Mouse (Mus musculus) kidney, adult 18-20 months (tissue): ENCODE results near the gene Sema3f.

Experiments
- DNase-seq: peaks from one replicate; pipeline ENCODE4 v3.0.0; 2021

Gene Sema3f

GRCm38 (mm10) chr9:107714221-107714952 is 4.1 kb upstream of the Sema3f start:
- peak; percentile 67 for DNase-seq

DNA sequence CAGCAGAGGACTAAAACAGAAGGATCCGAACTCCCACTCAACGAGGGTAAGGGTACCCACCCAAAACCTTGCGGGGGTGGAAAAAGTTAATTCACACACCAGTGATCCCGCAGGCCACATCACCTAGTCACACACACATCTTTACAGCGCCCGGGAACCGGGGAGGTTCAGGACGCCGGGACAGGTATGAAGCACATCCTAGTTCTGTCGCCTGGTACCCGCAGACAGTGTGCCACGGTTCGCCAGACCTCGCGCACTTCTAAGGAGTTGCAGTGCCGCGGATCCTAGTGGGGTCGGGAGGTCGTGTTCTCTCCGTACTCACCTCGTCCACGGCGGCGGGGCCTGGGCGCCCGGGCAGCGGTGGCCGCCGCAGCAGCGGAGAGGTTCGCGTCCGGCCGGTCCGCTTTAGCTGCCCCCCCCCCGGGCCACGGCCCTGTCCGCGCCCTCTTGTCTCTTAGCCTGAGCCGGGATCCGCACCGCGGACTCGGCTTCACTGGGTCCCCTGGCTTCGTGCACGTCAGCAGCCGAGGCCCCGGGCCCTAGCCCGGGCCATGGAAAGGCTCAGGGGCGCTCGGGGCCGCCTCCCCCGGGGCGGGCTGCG is 1.1 kb downstream of the Sema3f start:
- DNase-seq = no peak

- no peak for DNase-seq
Measured at GRCm38 (mm10) chr9:107708439-107709095, 1.7 kb downstream of the Sema3f start.

DNA sequence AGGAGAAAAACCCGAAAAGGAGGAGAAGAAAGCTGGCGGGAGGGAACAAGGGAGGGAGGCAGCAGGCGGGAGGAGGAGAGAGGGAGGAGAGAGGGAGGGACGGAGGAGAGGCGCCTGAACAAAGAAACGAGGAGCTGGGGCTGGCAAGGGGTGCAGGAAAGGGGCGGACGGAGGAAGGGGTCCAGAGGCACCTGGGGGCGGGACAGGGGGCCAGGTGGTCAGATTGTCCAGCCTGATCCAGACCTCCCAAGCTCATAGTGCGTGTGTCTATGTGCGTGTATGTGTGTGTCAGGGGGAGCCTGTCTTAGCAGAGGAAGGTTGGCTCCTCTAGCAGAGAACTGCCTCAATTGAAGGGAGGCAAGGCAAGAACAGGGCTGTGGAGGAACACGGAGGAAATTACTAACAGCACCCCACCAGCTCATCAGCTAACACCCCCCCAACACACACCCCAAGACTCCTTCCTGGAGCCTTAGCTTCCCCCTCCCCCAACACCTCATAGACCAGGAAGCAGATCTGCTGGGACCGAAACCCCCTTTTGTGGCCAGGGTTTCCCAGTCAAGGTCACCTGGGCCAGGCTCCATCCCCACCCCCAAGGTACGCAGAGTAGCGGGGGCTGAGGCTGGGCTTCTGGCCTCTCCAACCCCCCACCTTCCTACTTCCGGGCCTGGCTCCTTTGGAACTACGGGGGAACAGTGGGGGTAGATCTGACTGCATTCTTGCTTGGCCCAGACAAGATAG is 2.4 kb downstream of the Sema3f start:
- DNase-seq = no peak

DNA sequence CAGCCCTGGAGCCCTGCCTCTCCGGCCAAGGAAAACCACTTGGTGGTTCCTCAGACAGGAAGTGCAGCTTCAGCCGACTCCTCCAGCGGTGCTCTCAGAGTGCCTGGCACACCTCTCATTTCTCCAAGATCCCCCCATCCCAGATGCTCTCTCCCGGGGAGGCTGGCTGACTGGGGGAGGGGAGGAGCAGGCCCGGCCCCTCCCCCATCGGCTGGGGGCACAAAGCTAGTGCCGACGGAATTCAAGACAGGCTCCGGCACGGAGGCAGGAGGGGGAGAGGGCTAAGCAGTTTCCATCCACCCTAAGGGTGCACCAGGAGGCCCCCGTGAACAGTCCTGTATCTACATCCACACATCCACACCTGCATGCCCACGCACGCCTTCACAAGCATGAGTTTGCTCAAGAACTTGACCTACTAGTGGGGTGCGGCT is 3.5 kb downstream of the Sema3f start:
- no peak for DNase-seq

DNA sequence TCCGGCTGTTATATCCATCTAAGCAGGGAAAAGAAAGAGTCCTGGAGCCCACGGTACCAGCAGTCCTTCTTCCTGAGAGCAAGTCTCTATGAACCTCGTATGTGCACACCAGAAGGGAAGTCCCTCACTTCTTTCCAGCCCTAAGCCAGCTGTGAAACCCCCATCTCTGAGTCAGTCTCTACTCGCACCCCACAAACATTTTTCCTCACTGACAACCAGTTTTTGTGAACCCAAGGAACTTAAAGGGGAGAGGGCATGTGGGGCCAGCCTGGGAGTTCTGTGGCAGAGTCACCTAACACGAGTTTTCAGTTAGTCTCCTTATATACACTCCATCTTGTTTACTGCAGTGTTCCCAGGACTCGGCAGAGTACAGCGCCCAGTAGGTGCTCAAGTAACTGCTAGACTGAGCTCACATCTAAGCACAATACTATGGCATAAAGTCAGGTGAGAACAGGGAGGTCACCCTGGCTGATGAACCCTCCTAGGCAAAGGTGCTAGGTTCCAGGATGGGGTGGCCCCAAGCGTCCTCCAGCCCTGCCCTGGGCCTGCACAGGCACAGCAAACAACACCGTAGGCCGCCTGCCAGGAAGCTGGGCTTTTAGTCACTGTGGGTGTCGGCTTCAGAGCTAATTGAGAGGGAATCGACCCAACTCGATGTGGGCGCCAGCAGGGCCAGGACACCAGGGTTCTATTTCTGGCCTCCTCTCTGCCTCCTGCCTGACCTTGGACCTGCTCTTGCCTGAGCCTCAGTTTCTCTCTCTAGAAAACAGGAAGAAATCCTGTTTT is 6.7 kb downstream of the Sema3f start:
- no peak for DNase-seq

- no peak for DNase-seq
Measured at GRCm38 (mm10) chr9:107702606-107703185, 7.6 kb downstream of the Sema3f start.

DNA sequence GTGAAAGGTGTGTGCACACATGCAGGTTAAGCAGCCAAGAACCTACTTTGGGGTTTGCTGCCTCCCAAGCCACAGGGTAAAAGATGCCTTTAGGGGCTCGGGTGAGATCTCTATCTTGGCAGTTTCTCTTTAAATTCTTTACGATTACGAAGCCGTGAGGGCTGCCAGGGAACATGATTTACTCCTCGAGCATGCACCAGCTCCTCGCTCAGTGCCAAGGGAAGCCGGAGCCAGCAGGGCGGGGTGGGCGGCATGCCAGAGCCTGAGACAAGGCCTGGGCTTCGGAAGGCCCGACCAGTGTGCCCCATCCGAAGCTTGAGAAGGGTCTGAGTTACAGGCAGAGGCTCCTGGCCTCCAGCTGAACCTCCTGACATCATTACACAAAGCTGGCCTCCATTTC is 8.7 kb downstream of the Sema3f start:
- peak; percentile 73 for DNase-seq

DNA sequence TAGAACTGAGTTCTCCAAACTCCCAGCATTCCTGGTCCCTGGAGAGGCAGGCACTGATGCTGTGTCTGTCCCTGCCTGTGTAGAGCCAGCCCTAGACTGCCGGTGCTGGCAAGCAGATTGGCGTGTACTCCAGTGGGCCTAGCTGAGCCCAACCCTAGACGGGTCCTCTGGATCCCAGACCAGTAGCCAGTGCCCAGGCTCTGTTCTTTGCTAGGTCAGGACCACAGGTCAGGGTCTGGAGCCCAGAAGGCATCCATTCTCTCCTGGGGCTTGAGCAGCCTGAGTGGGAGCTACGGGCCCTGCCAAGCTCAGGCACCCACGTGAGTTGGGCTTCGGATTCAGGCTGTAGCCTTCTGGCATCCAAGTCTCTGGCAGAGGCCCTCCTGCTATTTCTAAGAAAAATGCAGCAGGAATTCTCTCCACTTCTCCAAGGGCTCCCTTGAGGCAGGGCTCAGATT is 10.1 kb downstream of the Sema3f start:
- no peak for DNase-seq

GRCm38 (mm10) chr9:107699376-107699980 is 10.8 kb downstream of the Sema3f start:
- DNase-seq = no peak

GRCm38 (mm10) chr9:107698611-107699190 is 11.6 kb downstream of the Sema3f start:
- peak; percentile 55 for DNase-seq

DNA sequence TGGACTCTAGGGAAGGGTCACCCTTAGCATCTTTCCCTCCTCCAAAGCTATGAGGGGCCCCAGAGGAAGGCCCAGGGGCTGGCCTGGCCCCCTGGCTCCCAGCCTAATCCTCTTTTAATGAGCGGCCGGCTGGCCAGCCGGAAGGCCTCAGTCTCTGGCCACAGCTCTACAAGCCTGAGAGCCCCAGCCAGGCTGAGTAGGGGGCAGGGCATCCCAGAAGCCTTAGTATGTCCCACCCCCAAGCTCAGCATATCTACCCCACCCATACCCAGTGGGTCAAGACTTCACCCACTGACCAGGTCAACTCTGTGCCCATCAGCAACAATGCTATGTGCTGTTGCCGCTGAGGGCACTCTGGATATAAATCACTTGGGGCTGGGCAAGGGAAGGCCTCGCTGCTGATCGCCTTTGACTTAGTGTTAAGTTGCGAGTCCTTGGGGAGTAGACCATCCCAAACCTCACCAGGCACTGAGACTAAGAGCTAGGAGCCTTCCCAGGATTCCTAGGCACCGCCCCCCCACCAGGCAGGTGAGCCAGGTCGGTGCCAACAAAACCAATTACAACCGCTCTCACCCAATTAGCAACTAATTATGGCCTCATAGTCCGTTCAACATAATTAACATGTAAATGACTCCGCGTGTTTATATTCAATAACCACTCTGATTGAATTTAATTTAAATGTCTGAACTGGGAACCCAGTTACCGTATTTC is 12.3 kb downstream of the Sema3f start:
- DNase-seq = no peak

GRCm38 (mm10) chr9:107696845-107697610 is 13.2 kb downstream of the Sema3f start:
- peak; percentile 48 for DNase-seq

DNA sequence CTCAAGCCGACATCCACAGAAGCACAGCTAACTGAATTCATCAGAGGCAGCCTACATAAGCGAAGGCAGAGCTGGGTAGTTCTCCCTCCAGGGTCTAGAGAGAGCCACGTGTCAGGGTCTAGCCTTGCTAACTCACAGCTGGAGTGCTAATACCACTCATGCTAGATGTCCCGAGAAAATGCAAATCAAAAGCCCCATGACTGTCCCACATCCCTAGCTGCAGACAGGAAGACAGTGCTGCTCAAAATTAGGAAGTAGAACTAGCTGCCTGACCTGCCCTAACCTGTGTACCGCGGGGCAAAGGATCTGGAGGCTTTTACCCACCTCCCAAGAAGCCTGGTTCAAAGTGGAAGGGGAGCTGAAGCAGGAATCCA is 14.2 kb downstream of the Sema3f start:
- DNase-seq = no peak

DNA sequence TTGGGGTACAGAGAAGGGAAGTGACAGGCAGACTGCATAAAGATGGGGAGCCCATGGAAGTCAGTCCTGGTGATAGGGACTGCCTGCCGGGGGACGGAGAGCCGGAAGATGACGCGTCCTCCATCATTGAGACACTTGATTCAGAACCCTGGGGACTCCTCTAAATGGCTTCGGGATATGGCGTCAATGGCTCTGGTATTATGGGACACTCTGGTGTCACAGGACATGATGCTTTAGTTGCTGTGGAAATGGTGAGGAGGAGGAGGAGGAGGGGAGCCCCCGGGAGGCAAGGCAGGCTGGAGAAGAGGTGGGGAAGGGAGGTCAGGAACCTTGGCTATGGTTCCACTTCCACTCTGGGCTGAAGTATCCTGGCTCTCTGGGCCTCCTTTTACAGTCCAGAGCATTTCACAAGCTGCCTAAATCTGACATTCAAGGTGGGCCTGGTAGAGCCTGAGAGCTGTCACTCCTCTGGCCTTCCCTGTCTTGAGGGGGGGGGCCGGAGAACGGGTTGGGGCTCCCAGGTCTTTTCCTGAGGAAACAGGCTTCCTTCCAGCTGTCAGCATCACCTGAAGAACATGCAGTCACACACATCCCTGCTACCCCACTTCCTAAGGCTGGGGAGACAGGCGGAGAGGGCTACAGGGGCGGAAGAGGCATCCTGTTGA is 14.7 kb downstream of the Sema3f start:
- no peak for DNase-seq

GRCm38 (mm10) chr9:107694627-107695026 is 15.6 kb downstream of the Sema3f start:
- no peak for DNase-seq

- no peak for DNase-seq
Measured at GRCm38 (mm10) chr9:107693433-107693987, 16.8 kb downstream of the Sema3f start.

DNA sequence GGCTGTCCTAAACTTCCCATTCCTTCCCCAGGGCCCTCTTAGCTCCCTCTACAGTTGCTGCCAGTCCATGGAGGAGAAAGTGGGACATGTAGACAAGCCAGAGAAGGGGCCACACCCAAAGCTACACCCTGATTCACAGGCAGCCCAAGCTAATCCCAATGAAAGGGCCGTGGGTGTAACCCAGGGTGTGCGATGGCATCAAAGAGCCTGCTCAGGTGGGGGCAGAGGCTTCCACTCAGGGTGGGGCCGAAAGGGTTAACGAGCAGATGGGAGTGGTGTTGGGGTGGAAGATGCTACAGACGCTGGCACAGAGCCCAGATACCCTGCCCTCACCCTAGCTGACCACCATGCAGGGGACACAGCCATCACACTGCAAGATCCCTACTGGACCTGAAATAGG is 17.5 kb downstream of the Sema3f start:
- DNase-seq = no peak

DNA sequence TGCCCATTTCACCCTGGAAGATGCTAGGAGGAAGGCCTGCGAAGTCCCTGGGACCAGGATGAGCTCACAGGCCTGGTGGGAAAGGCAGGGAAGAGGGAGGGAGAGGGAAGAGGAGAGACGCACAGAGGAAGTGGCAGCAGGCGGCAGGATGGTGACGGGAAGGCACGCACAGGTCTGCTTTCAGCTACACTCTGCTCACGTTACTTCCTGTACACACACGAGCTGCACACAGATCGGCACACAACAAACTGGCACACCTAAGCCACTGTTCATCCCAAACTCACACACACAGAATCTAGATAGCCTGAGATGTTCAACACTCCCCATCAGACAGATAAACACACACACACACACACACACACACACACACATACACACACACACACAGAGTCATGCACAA is 19.9 kb downstream of the Sema3f start:
- DNase-seq = no peak
